Comparison of ENCODE assay signal across 17 mouse cellular contexts in the genomic region with DNA sequence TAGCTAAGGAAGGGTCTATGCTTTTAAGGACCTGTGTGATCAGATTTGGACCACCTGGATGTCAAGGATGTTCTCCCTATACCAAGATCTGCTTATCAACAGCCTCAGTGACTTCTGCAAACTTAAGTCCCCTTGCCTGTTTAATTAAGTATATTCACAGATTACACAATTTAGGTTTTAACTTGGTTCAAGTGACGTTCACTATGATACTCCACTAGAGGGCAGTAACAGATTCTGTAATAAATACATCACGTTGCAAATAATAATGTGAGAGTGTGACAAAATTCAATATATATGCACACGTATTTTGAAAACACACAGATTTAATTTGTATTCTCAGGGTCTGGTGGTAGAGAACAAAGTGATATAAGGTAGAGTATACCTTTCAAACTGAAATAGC. TPM values are rescaled to one million over a fixed set of nuclear protein-coding genes. Genes with fewer than 3 reads are reported as not detected.
DNase-seq lines count a peak whose midpoint lies in the region; ATAC-seq and TF ChIP-seq lines count a peak whose summit lies in the region.
"Had no signal": no experiment of that assay in that cellular context is flagged by ENCODE, and none has a peak within 500 bp of the region (broad histone marks: within the 10 kb centered on the region; RNA-seq: fewer than 3 reads in every experiment).

No protein-coding gene starts in this region.

- H3K4me3 ChIP-seq in heart, postnatal 0 days (ENCODE audit: low read depth, low read length): no peak overlapping the region
- H3K4me3 ChIP-seq in heart, embryonic 10.5 days: no peak overlapping the region
- H3K4me3 ChIP-seq in midbrain, postnatal 0 days (ENCODE audit: low read depth, low read length): no peak overlapping the region
- no peak overlapping the region for H3K4me3 ChIP-seq in midbrain, embryonic 16.5 days (ENCODE audit: low read depth, low read length)
- H3K4me3 ChIP-seq in heart, embryonic 12.5 days: no peak overlapping the region
- no peak overlapping the region for H3K4me3 ChIP-seq in hindbrain, embryonic 16.5 days (ENCODE audit: low read length)
- H3K4me3 ChIP-seq: midbrain, embryonic 12.5 days had no signal

- DNase-seq in heart, postnatal 0 days (ENCODE audit: low spot score): peak; percentile 8
- DNase-seq in heart, embryonic 10.5 days (ENCODE audit: low spot score): no peak
- DNase-seq in midbrain, postnatal 0 days (ENCODE audit: low spot score): peak; percentile 68
- DNase-seq: adrenal gland, postnatal 10 days; cerebellum, adult 2 months; gastrocnemius, postnatal 14 days; kidney, postnatal 25 days; thymus, postnatal 4 days had no signal

- TF ChIP-seq EP300 in heart, postnatal 0 days (IDR thresholded peaks at IDR 0.05; ENCODE audit: low read depth): no peak

- no peak for ATAC-seq in heart, postnatal 0 days (ENCODE audit: insufficient read depth, low read depth)
- ATAC-seq in midbrain, postnatal 0 days (ENCODE audit: low FRiP score): no peak
- ATAC-seq in midbrain, embryonic 16.5 days: no peak
- peak; percentile 80 for ATAC-seq in common myeloid progenitor, adult 5-6 weeks (replicated peaks; ENCODE audit: low read depth, poor library complexity, severe bottlenecking)
- ATAC-seq in monocyte, adult 5-6 weeks (replicated peaks; ENCODE audit: insufficient number of reproducible peaks, low FRiP score, low TSS enrichment, poor library complexity, severe bottlenecking): no peak
- ATAC-seq in heart, embryonic 12.5 days (ENCODE audit: insufficient number of reproducible peaks, low FRiP score): no peak
- ATAC-seq in hindbrain, embryonic 16.5 days: no peak

- H3K27me3 ChIP-seq in heart, postnatal 0 days (ENCODE audit: control insufficient read depth, insufficient read depth, low read length): no peaks in the 10 kb centered on the region
- no peaks in the 10 kb centered on the region for H3K27me3 ChIP-seq in heart, embryonic 10.5 days (ENCODE audit: insufficient read depth, poor library complexity, severe bottlenecking)
- H3K27me3 ChIP-seq in midbrain, postnatal 0 days (ENCODE audit: insufficient read depth, low read length): no peaks in the 10 kb centered on the region
- no peaks in the 10 kb centered on the region for H3K27me3 ChIP-seq in midbrain, embryonic 16.5 days (ENCODE audit: control insufficient read depth, insufficient read depth, low read depth, low read length)
- H3K27me3 ChIP-seq in heart, embryonic 12.5 days (replicated peaks): no peaks in the 10 kb centered on the region
- H3K27me3 ChIP-seq in hindbrain, embryonic 16.5 days (replicated peaks; ENCODE audit: control insufficient read depth, insufficient read depth, low read length): no peaks in the 10 kb centered on the region
- H3K27me3 ChIP-seq: midbrain, embryonic 12.5 days had no signal

- peaks cover 9% of the 10 kb centered on the region; the same call in 1 of the 2 replicates for H3K4me1 ChIP-seq in heart, postnatal 0 days (ENCODE audit: control insufficient read depth, insufficient read depth)
- H3K4me1 ChIP-seq in heart, embryonic 10.5 days: no peaks in the 10 kb centered on the region
- H3K4me1 ChIP-seq in midbrain, postnatal 0 days (ENCODE audit: insufficient read depth, low read length): no peaks in the 10 kb centered on the region
- no peaks in the 10 kb centered on the region for H3K4me1 ChIP-seq in midbrain, embryonic 16.5 days (ENCODE audit: control insufficient read depth, insufficient read depth, low read length)
- H3K4me1 ChIP-seq in heart, embryonic 12.5 days (replicated peaks): no peaks in the 10 kb centered on the region
- no peaks in the 10 kb centered on the region for H3K4me1 ChIP-seq in hindbrain, embryonic 16.5 days (ENCODE audit: control insufficient read depth, insufficient read depth, low read depth, low read length)
- H3K4me1 ChIP-seq: midbrain, embryonic 12.5 days had no signal

- WGBS in heart, postnatal 0 days: 22% methylated on average over 3 of the region's 3 CpGs
- 40% methylated on average over 3 of the region's 3 CpGs for WGBS in heart, embryonic 10.5 days
- 23% methylated on average over 3 of the region's 3 CpGs for WGBS in midbrain, postnatal 0 days
- WGBS in midbrain, embryonic 16.5 days: 33% methylated on average over 3 of the region's 3 CpGs
- WGBS in heart, embryonic 12.5 days: 41% methylated on average over 3 of the region's 3 CpGs
- 36% methylated on average over 3 of the region's 3 CpGs for WGBS in hindbrain, embryonic 16.5 days

- H3K27ac ChIP-seq in heart, postnatal 0 days (ENCODE audit: low read depth): no peak overlapping the region
- H3K27ac ChIP-seq in heart, embryonic 10.5 days: no peak overlapping the region
- no peak overlapping the region for H3K27ac ChIP-seq in midbrain, postnatal 0 days (ENCODE audit: low read depth, low read length)
- H3K27ac ChIP-seq in midbrain, embryonic 16.5 days (ENCODE audit: low read length): no peak overlapping the region
- no peak overlapping the region for H3K27ac ChIP-seq in heart, embryonic 12.5 days (ENCODE audit: poor library complexity, severe bottlenecking)
- H3K27ac ChIP-seq in hindbrain, embryonic 16.5 days (ENCODE audit: low read depth, low read length): no peak overlapping the region
- H3K27ac ChIP-seq: midbrain, embryonic 12.5 days had no signal

- H3K36me3 ChIP-seq in heart, postnatal 0 days (replicated peaks; ENCODE audit: control insufficient read depth, insufficient read depth, low read length): no peaks in the 10 kb centered on the region
- no peaks in the 10 kb centered on the region for H3K36me3 ChIP-seq in heart, embryonic 10.5 days
- no peaks in the 10 kb centered on the region for H3K36me3 ChIP-seq in midbrain, postnatal 0 days (ENCODE audit: insufficient read depth, low read length)
- no peaks in the 10 kb centered on the region for H3K36me3 ChIP-seq in midbrain, embryonic 16.5 days (ENCODE audit: control insufficient read depth, insufficient read depth, low read length)
- no peaks in the 10 kb centered on the region for H3K36me3 ChIP-seq in heart, embryonic 12.5 days
- no peaks in the 10 kb centered on the region for H3K36me3 ChIP-seq in hindbrain, embryonic 16.5 days (ENCODE audit: control insufficient read depth, insufficient read depth, low read length)
- H3K36me3 ChIP-seq: G1E; midbrain, embryonic 12.5 days had no signal

- H3K9me3 ChIP-seq in heart, postnatal 0 days (replicated peaks; ENCODE audit: control insufficient read depth, low read length): no peaks in the 10 kb centered on the region
- no peaks in the 10 kb centered on the region for H3K9me3 ChIP-seq in heart, embryonic 10.5 days
- H3K9me3 ChIP-seq in midbrain, postnatal 0 days (ENCODE audit: low read length): no peaks in the 10 kb centered on the region
- no peaks in the 10 kb centered on the region for H3K9me3 ChIP-seq in midbrain, embryonic 16.5 days (replicated peaks; ENCODE audit: control insufficient read depth, low read length, poor library complexity, severe bottlenecking)
- no peaks in the 10 kb centered on the region for H3K9me3 ChIP-seq in heart, embryonic 12.5 days (replicated peaks)
- no peaks in the 10 kb centered on the region for H3K9me3 ChIP-seq in hindbrain, embryonic 16.5 days (ENCODE audit: control insufficient read depth, low read length)
- H3K9me3 ChIP-seq: G1E; midbrain, embryonic 12.5 days had no signal

- H3K9ac ChIP-seq in heart, postnatal 0 days (replicated peaks; ENCODE audit: low read depth, low read length): no peak overlapping the region
- H3K9ac ChIP-seq in midbrain, postnatal 0 days (replicated peaks; ENCODE audit: low read length, poor library complexity, severe bottlenecking): no peak overlapping the region
- no peak overlapping the region for H3K9ac ChIP-seq in midbrain, embryonic 16.5 days (ENCODE audit: low read depth, low read length)
- H3K9ac ChIP-seq in heart, embryonic 12.5 days: no peak overlapping the region
- no peak overlapping the region for H3K9ac ChIP-seq in hindbrain, embryonic 16.5 days (ENCODE audit: low read depth, low read length)
- H3K9ac ChIP-seq: midbrain, embryonic 12.5 days had no signal

- H3K4me2 ChIP-seq in heart, postnatal 0 days (ENCODE audit: low read depth, low read length): no peak overlapping the region
- H3K4me2 ChIP-seq in midbrain, postnatal 0 days (ENCODE audit: low read depth, low read length, poor library complexity, severe bottlenecking): no peak overlapping the region
- H3K4me2 ChIP-seq in midbrain, embryonic 16.5 days (ENCODE audit: low read length): no peak overlapping the region
- no peak overlapping the region for H3K4me2 ChIP-seq in heart, embryonic 12.5 days
- H3K4me2 ChIP-seq in hindbrain, embryonic 16.5 days (ENCODE audit: low read length): no peak overlapping the region
- H3K4me2 ChIP-seq: midbrain, embryonic 12.5 days had no signal

- peak; percentile 47 for TF ChIP-seq CTCF in heart, postnatal 0 days (IDR thresholded peaks at IDR 0.05; ENCODE audit: low read depth)
- peak; percentile 80 for TF ChIP-seq CTCF in midbrain, postnatal 0 days (IDR thresholded peaks at IDR 0.05)

RNA-seq across cellular contexts. Expression of a gene that starts 39.3 kb away (rescaled TPM):
- total RNA-seq in heart, postnatal 0 days (2014; rRNA removed; ENCODE audit: low replicate concordance): not detected in 2 replicates
- polyA plus RNA-seq in heart, postnatal 0 days (2015; fragmentation: Nextera tagmentation; extraction: Ambion mirVana): not detected in 2 replicates
- not detected in 2 replicates for polyA plus RNA-seq in heart, embryonic 10.5 days (2016; fragmentation: Nextera tagmentation; extraction: Ambion mirVana)
- total RNA-seq in midbrain, postnatal 0 days (2014; rRNA removed): not detected in 2 replicates
- polyA plus RNA-seq in midbrain, postnatal 0 days (2015; fragmentation: Nextera tagmentation; extraction: Ambion mirVana): not detected in 2 replicates
- polyA plus RNA-seq in midbrain, embryonic 16.5 days (2015; fragmentation: Nextera tagmentation; extraction: Ambion mirVana): not detected in 2 replicates
- not detected in 2 replicates for total RNA-seq in common myeloid progenitor, adult 5-6 weeks (2017)
- not detected in 3 replicates for total RNA-seq in monocyte, adult 5-6 weeks (2017)
- not detected in 2 replicates for polyA plus RNA-seq in heart, embryonic 12.5 days (2016; fragmentation: Nextera tagmentation; extraction: Ambion mirVana)
- not detected in 2 replicates for polyA plus RNA-seq in hindbrain, embryonic 16.5 days (2015; fragmentation: Nextera tagmentation; extraction: Ambion mirVana)
- total RNA-seq: adrenal gland, postnatal 10 days; G1E; gastrocnemius, postnatal 14 days; hematopoietic stem cell, adult 5-6 weeks; left cerebral cortex, adult 8-10 months had no signal
- polyA plus RNA-seq: cerebellum, adult 2 months; G1E; midbrain, embryonic 12.5 days had no signal

RNA-seq across cellular contexts. Expression of a gene that starts 53.8 kb away (rescaled TPM):
- total RNA-seq in heart, postnatal 0 days (2014; rRNA removed; ENCODE audit: low replicate concordance): not detected in 2 replicates
- not detected in 2 replicates for polyA plus RNA-seq in heart, postnatal 0 days (2015; fragmentation: Nextera tagmentation; extraction: Ambion mirVana)
- polyA plus RNA-seq in heart, embryonic 10.5 days (2016; fragmentation: Nextera tagmentation; extraction: Ambion mirVana): not detected in 2 replicates
- total RNA-seq in midbrain, postnatal 0 days (2014; rRNA removed): 0.49 TPM in 1 of 2 replicates, not detected in the other
- polyA plus RNA-seq in midbrain, postnatal 0 days (2015; fragmentation: Nextera tagmentation; extraction: Ambion mirVana): 0.22 and 0.26 TPM in 2 replicates
- polyA plus RNA-seq in midbrain, embryonic 16.5 days (2015; fragmentation: Nextera tagmentation; extraction: Ambion mirVana): not detected in 2 replicates
- not detected in 2 replicates for total RNA-seq in common myeloid progenitor, adult 5-6 weeks (2017)
- total RNA-seq in monocyte, adult 5-6 weeks (2017): not detected in 3 replicates
- polyA plus RNA-seq in heart, embryonic 12.5 days (2016; fragmentation: Nextera tagmentation; extraction: Ambion mirVana): not detected in 2 replicates
- 0.20 and 0.40 TPM in 2 replicates for polyA plus RNA-seq in hindbrain, embryonic 16.5 days (2015; fragmentation: Nextera tagmentation; extraction: Ambion mirVana)
- total RNA-seq: adrenal gland, postnatal 10 days; G1E; gastrocnemius, postnatal 14 days; hematopoietic stem cell, adult 5-6 weeks; left cerebral cortex, adult 8-10 months had no signal
- polyA plus RNA-seq: cerebellum, adult 2 months; G1E; midbrain, embryonic 12.5 days had no signal
